Comparison of ENCODE assay signal across 8 mouse cellular contexts in genomic region chr4:126162544-126163066, GRCm38 (mm10). TPM values are rescaled to one million over a fixed set of nuclear protein-coding genes. Genes with fewer than 3 reads are reported as not detected.
A peak's percentile ranks its signal among the peaks of the same experiment; 100 is the strongest.
DNase-seq lines count a peak whose midpoint lies in the region; ATAC-seq and TF ChIP-seq lines count a peak whose summit lies in the region.

No protein-coding gene starts in this region.

- no peak for TF ChIP-seq EP300 in lung, postnatal 0 days (IDR thresholded peaks at IDR 0.05)

- peak; percentile 86 for ATAC-seq in hindbrain, embryonic 12.5 days (ENCODE audit: low FRiP score)
- peak; percentile 90 for ATAC-seq in lung, postnatal 0 days

- peak overlapping the region; percentile 48 for H3K4me3 ChIP-seq in hindbrain, embryonic 12.5 days
- peak overlapping the region; percentile 53 for H3K4me3 ChIP-seq in lung, postnatal 0 days (ENCODE audit: low read depth, low read length)

- no peaks in the 10 kb centered on the region for H3K9me3 ChIP-seq in hindbrain, embryonic 12.5 days (replicated peaks)
- no peaks in the 10 kb centered on the region for H3K9me3 ChIP-seq in lung, postnatal 0 days (ENCODE audit: low read length)

- no peaks in the 10 kb centered on the region for H3K27me3 ChIP-seq in hindbrain, embryonic 12.5 days
- no peaks in the 10 kb centered on the region for H3K27me3 ChIP-seq in lung, postnatal 0 days (replicated peaks; ENCODE audit: insufficient read depth, low read length)

- under 1% methylated on average over 44 of the region's 44 CpGs for WGBS in hindbrain, embryonic 12.5 days
- WGBS in lung, postnatal 0 days, result under 1% methylated on average over 44 of the region's 44 CpGs

- H3K9ac ChIP-seq in hindbrain, embryonic 12.5 days, result peak overlapping the region; percentile 73
- peak overlapping the region; percentile 93 for H3K9ac ChIP-seq in lung, postnatal 0 days (replicated peaks; ENCODE audit: low read depth)

- DNase-seq in T-cell, adult 2 months (ENCODE audit: low spot score), result peak; percentile 84
- DNase-seq in cerebellum, postnatal 25 days, result peak; percentile 85 to 90
- DNase-seq in frontal cortex, postnatal 14 days (ENCODE audit: low spot score in 2 of 2), result peak; percentile 71 to 75
- peak; percentile 81 to 87 for DNase-seq in layer of hippocampus, postnatal 14 days (ENCODE audit: low spot score in 2 of 2)
- DNase-seq in lung, postnatal 0 days (ENCODE audit: low spot score), result peak; percentile 97
- DNase-seq in ovary, postnatal 10 days (ENCODE audit: low spot score), result peak; percentile 73
- peak; percentile 88 for DNase-seq in thymus, postnatal 0 days (ENCODE audit: low spot score)

- peak overlapping the region; percentile 25; the same call in 1 of the 2 replicates for H3K27ac ChIP-seq in hindbrain, embryonic 12.5 days
- peak overlapping the region; percentile 96 for H3K27ac ChIP-seq in lung, postnatal 0 days (ENCODE audit: low read length)

- no peak for TF ChIP-seq CTCF in lung, postnatal 0 days (IDR thresholded peaks at IDR 0.05)

- peaks cover 13% of the 10 kb centered on the region for H3K4me1 ChIP-seq in hindbrain, embryonic 12.5 days
- H3K4me1 ChIP-seq in lung, postnatal 0 days (ENCODE audit: insufficient read depth, low read depth, low read length), result peaks cover 16% of the 10 kb centered on the region; the same call in 1 of the 2 replicates

- H3K4me2 ChIP-seq in hindbrain, embryonic 12.5 days (replicated peaks), result peak overlapping the region; percentile 98
- peak overlapping the region; percentile 97 for H3K4me2 ChIP-seq in lung, postnatal 0 days (replicated peaks; ENCODE audit: low read depth, low read length)

- peaks cover 21% of the 10 kb centered on the region for H3K36me3 ChIP-seq in hindbrain, embryonic 12.5 days
- H3K36me3 ChIP-seq in lung, postnatal 0 days (ENCODE audit: insufficient read depth, low read length), result peaks cover 10% of the 10 kb centered on the region; the same call in 1 of the 2 replicates

RNA-seq across cellular contexts. Expression of gene Sh3d21, which starts 0.7 kb away (rescaled TPM):
- 3.7 and 5.3 TPM in 2 replicates for polyA plus RNA-seq in hindbrain, embryonic 12.5 days (2016; fragmentation: Nextera tagmentation; extraction: Ambion mirVana)
- 1 to 10 TPM; 1.2 to 1.8 TPM for total RNA-seq in layer of hippocampus, postnatal 14 days (2021)
- 23.3 and 30.7 TPM in 2 replicates for polyA plus RNA-seq in lung, postnatal 0 days (2015; fragmentation: Nextera tagmentation; extraction: Ambion mirVana)
- polyA plus RNA-seq in thymus, postnatal 0 days (2015; fragmentation: Nextera tagmentation; extraction: Ambion mirVana), result 2.2 and 2.7 TPM in 2 replicates

RNA-seq across cellular contexts. Expression of gene Eva1b, which starts 15.1 kb away (rescaled TPM):
- polyA plus RNA-seq in hindbrain, embryonic 12.5 days (2016; fragmentation: Nextera tagmentation; extraction: Ambion mirVana), result 35.4 and 40.0 TPM in 2 replicates
- total RNA-seq in layer of hippocampus, postnatal 14 days (2021), result 1 to 10 TPM; 6.5 to 6.7 TPM
- polyA plus RNA-seq in lung, postnatal 0 days (2015; fragmentation: Nextera tagmentation; extraction: Ambion mirVana), result 151 TPM in 2 replicates
- 28.2 and 28.7 TPM in 2 replicates for polyA plus RNA-seq in thymus, postnatal 0 days (2015; fragmentation: Nextera tagmentation; extraction: Ambion mirVana)

RNA-seq across cellular contexts. Expression of gene Thrap3, which starts 40.0 kb away (rescaled TPM):
- 250 and 255 TPM in 2 replicates for polyA plus RNA-seq in hindbrain, embryonic 12.5 days (2016; fragmentation: Nextera tagmentation; extraction: Ambion mirVana)
- 100 to 1,000 TPM; 142 to 149 TPM for total RNA-seq in layer of hippocampus, postnatal 14 days (2021)
- polyA plus RNA-seq in lung, postnatal 0 days (2015; fragmentation: Nextera tagmentation; extraction: Ambion mirVana), result 98.6 and 112 TPM in 2 replicates
- polyA plus RNA-seq in thymus, postnatal 0 days (2015; fragmentation: Nextera tagmentation; extraction: Ambion mirVana), result 173 and 202 TPM in 2 replicates

RNA-seq across cellular contexts. Expression of gene Stk40, which starts 58.8 kb away (rescaled TPM):
- 49.4 and 51.0 TPM in 2 replicates for polyA plus RNA-seq in hindbrain, embryonic 12.5 days (2016; fragmentation: Nextera tagmentation; extraction: Ambion mirVana)
- total RNA-seq in layer of hippocampus, postnatal 14 days (2021), result 10 to 100 TPM; 20.8 to 21.3 TPM
- 26.7 and 30.6 TPM in 2 replicates for polyA plus RNA-seq in lung, postnatal 0 days (2015; fragmentation: Nextera tagmentation; extraction: Ambion mirVana)
- polyA plus RNA-seq in thymus, postnatal 0 days (2015; fragmentation: Nextera tagmentation; extraction: Ambion mirVana), result 26.5 and 28.8 TPM in 2 replicates

Comparison
In these comparisons a context has a peak if more than half of its experiments do, and no peak if none do; other contexts are left out.
1. Peak in every context shown above with its lines: DNase-seq, ATAC-seq, H3K4me3 ChIP-seq and H3K27ac ChIP-seq.